Mouse (Mus musculus) kidney, adult 2 months (tissue): ENCODE data around the gene Gm28044. TPM values are rescaled to one million over a fixed set of nuclear protein-coding genes. Genes with fewer than 3 reads are reported as not detected.
"Not testable (repeated sequence)": the region's sequence is repeated elsewhere in the genome, so short reads cannot be mapped to it uniquely, and the experiment has no call there.

ENCODE experiments used
- DNase-seq: peaks from one replicate; pipeline ENCODE4 v3.0.0; 2021
- H3K27ac ChIP-seq: fragments of 200-500 bp; 2 replicates; pipeline ENCODE4 v1.5.1; 2012; ENCODE audit warnings: low read depth, low read length, control low read depth, inconsistent platforms; ENCODE audit not compliant: insufficient read depth
- H3K27me3 ChIP-seq: fragments of 200-500 bp; replicated peaks from 2 replicates; pipeline ENCODE4 v1.6.1; 2012; ENCODE audit warnings: mild to moderate bottlenecking, moderate library complexity, low read length, inconsistent platforms; ENCODE audit not compliant: control insufficient read depth, insufficient read depth
- H3K36me3 ChIP-seq: fragments of 200-500 bp; 2 replicates; pipeline ENCODE4 v1.6.1; 2012; ENCODE audit warnings: mild to moderate bottlenecking, moderate library complexity, low read length, inconsistent platforms; ENCODE audit not compliant: control insufficient read depth, insufficient read depth
- H3K4me1 ChIP-seq: fragments of 200-500 bp; 2 replicates; pipeline ENCODE4 v1.6.1; 2011; ENCODE audit warnings: low read length; ENCODE audit not compliant: control insufficient read depth, insufficient read depth
- H3K4me3 ChIP-seq: fragments of 200-500 bp; 2 replicates; pipeline ENCODE4 v1.5.1; 2011; ENCODE audit warnings: mild to moderate bottlenecking, low read depth, low read length, control low read depth; ENCODE audit not compliant: insufficient read depth
- CTCF ChIP-seq: fragments of 200-500 bp; conservative IDR thresholded peaks from 2 replicates; pipeline ENCODE4 v1.5.1; 2011; ENCODE audit warnings: low read depth, mild to moderate bottlenecking, control low read depth, low read length, moderate library complexity, mixed read lengths; ENCODE audit not compliant: insufficient read depth, insufficient read length
- POLR2A ChIP-seq: fragments of 200-500 bp; IDR thresholded peaks from one replicate; pipeline ENCODE4 v1.6.1; 2011; ENCODE audit warnings: low read depth, low read length, control low read depth
- WGBS: fragments of 180-500 bp; shearing (Covaris S2); methylation state at CpG from one replicate; pipeline ENCODE4 v1.1.7; 2018; 5-methylcytosine and 5-hydroxymethylcytosine counted together
- polyA plus RNA-seq: library from polyadenylated mRNA; depleted of rRNA; stranded (reverse); fragments of >200 nt; gene quantifications from 2 replicates; pipeline ENCODE4 v1.2.3, GENCODE M21; 2012; rRNA removed

Gm28044 gene
- polyA plus RNA-seq, 1 experiment = 0.20 TPM

DNA sequence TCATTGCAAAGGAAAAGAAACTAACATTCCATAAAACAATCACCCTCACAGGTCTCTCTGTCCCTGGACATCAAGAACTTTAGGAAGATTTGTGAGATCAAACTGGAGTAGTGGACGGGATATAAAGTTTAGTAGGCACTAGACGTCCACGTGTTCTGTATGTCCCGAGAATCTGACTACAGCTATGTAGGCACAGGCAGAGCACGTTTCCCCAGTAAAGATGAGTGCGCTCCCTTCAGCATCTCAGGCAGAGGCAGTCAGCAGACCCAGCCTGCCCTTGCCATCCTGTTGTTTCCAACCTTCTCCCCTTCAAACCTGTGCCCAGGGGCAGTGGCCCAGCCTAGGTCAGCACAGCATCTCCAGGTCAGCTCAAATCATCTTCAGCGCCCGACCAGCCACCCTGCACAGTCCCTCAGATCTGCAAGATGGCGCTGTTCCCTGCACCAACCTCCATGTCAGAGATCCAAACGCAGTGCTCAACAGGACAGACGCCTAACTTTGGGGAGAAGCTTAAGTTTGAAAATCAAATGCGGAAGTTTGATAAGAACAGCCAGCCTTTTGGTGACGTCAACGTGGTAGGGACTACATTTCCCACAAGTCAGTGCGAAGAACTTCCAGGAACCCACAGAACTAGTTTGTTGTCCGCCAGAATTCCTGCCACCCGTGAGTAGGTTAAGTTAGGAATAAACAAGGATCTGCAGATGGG, 28.2 kb downstream of the Gm28044 start, which contains the start of gene Zfp595:
Zfp595 (minus strand) TSS at position 552 of the 706 bp plus-strand sequence.
- peak within 1 kb of the TSS; percentile 60 for H3K4me3 ChIP-seq
- 0 out of 2 replicates have a peak within 1 kb of the TSS, but pooled peaks have one; percentile 28 for H3K27ac ChIP-seq
- H3K27me3 ChIP-seq = no peaks in the 10 kb centered on the region
- WGBS = 6% methylated on average over 17 of the region's 17 CpGs
- TF ChIP-seq POLR2A (no peak), CTCF (peak; percentile 56)
- no peaks in the 10 kb centered on the region for H3K36me3 ChIP-seq
- peak; percentile 95 for DNase-seq
- H3K4me1 ChIP-seq = no peaks in the 10 kb centered on the region

DNA sequence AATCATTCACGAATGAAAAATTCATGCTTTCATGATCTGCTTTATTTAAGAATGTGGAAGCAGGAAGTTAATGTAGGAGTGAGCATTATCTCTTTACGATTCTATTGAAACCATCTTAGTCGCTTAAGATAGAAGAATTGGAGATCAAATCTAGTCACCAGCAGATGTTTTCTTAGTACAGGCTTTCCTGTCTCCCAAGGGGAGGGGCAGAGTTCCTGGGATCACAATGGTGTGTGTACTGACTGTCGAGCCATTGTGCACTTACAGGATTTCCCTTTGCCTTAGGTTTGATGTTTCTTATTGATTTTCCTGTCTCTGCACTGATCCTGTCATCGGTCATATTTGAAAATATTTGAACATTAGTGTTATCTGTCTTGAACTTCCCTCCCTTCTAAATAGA, 53.6 kb downstream of the Gm28044 start:
- 24% methylated on average over 5 of the region's 5 CpGs for WGBS
- Histone ChIP-seq H3K4me3 (peak overlapping the region; percentile 81; the same call in 1 of the 2 replicates), H3K36me3 (no peaks in the 10 kb centered on the region), H3K27me3 (no peaks in the 10 kb centered on the region), H3K27ac (no peak overlapping the region), H3K4me1 (no peaks in the 10 kb centered on the region; the same call in 1 of the 2 replicates)
- no peak for DNase-seq
- no peak for TF ChIP-seq POLR2A
- no peak for TF ChIP-seq CTCF

- Histone ChIP-seq H3K36me3 (no peaks in the 10 kb centered on the region), H3K4me3 (peak within 1 kb of the TSS; percentile 81), H3K27ac (peak within 1 kb of the TSS; percentile 84), H3K4me1 (no peaks in the 10 kb centered on the region; the same call in 1 of the 2 replicates), H3K27me3 (no peaks in the 10 kb centered on the region)
- DNase-seq = peak; percentile 95
- TF ChIP-seq POLR2A = no peak
- no peak for TF ChIP-seq CTCF
- WGBS = 4% methylated on average over 16 of the region's 16 CpGs
These were observed 54.3 kb downstream of the Gm28044 start, which contains the start of gene Zfp457 for GRCm38 (mm10) chr13:67305822-67306672. Gene Zfp457 (minus strand): TSS chr13:67306485.

- no peak within 1 kb of the TSS for H3K27ac ChIP-seq
- DNase-seq = peak; percentile 31
- TF ChIP-seq POLR2A = no peak
- no peak for TF ChIP-seq CTCF
- no peaks in the 10 kb centered on the region for H3K4me1 ChIP-seq
- no peaks in the 10 kb centered on the region for H3K36me3 ChIP-seq
- 0 out of 2 replicates have a peak within 1 kb of the TSS, but pooled peaks have one; percentile 10 for H3K4me3 ChIP-seq
- no peaks in the 10 kb centered on the region for H3K27me3 ChIP-seq
- WGBS = 43% methylated on average over 7 of the region's 7 CpGs
These were observed 82.0 kb downstream of the Gm28044 start, which contains the start of gene Zfp458 for GRCm38 (mm10) chr13:67278314-67278713. Gene Zfp458 (minus strand): TSS chr13:67278466.

- not testable (repeated sequence) for H3K27me3 ChIP-seq, H3K4me1 ChIP-seq, DNase-seq, H3K36me3 ChIP-seq
- WGBS = 32% methylated on average over 9 of the region's 9 CpGs
- Histone ChIP-seq H3K27ac (peak overlapping the region; percentile 15; the same call in 1 of the 2 replicates), H3K4me3 (peak overlapping the region; percentile 99)
These were observed 90.8 kb downstream of the Gm28044 start for GRCm38 (mm10) chr13:67269383-67270065.

GRCm38 (mm10) chr13:67268568-67269369, 91.6 kb downstream of the Gm28044 start:
- H3K27ac ChIP-seq = peak overlapping the region; percentile 81; the same call in 1 of the 2 replicates
- 5% methylated on average over 18 of the region's 18 CpGs for WGBS
- H3K27me3 ChIP-seq = no peaks in the 10 kb centered on the region
- peak; percentile 92 for DNase-seq
- no peak for TF ChIP-seq CTCF
- TF ChIP-seq POLR2A = no peak
- peak overlapping the region; percentile 99 for H3K4me3 ChIP-seq
- H3K4me1 ChIP-seq = no peaks in the 10 kb centered on the region
- no peaks in the 10 kb centered on the region for H3K36me3 ChIP-seq

Other genes starting within 250 kb of the Gm28044 start
- gene Rslcan18, start 244.3 kb downstream of the Gm28044 start, polyA plus RNA-seq = 0.31 and 0.53 TPM in 2 replicates
- gene Zfp759, start 238.9 kb downstream of the Gm28044 start, polyA plus RNA-seq = 0.31 and 0.39 TPM in 2 replicates
- 2.4 and 3.0 TPM in 2 replicates for gene Rsl1, start 187.4 kb downstream of the Gm28044 start, polyA plus RNA-seq
- 0.12 and 0.36 TPM in 2 replicates for gene Zfp455, start 166.0 kb downstream of the Gm28044 start, polyA plus RNA-seq
- 0.53 and 0.61 TPM in 2 replicates for gene Zfp458, start 82.1 kb downstream of the Gm28044 start, polyA plus RNA-seq
- gene Zfp457, start 54.1 kb downstream of the Gm28044 start, polyA plus RNA-seq = 2.0 and 2.1 TPM in 2 replicates
- 0.65 and 0.78 TPM in 2 replicates for gene Zfp595, start 28.0 kb downstream of the Gm28044 start, polyA plus RNA-seq
- gene Zfp953, start 69 bp upstream of the Gm28044 start, polyA plus RNA-seq = 0.23 and 0.47 TPM in 2 replicates
- gene Gm28041, start 15.2 kb upstream of the Gm28044 start, polyA plus RNA-seq = 0.25 TPM in 1 of 2 replicates, not detected in the other
- 0.15 and 0.31 TPM in 2 replicates for gene Zfp456, start 15.3 kb upstream of the Gm28044 start, polyA plus RNA-seq
- gene Zfp429, start 39.3 kb upstream of the Gm28044 start, polyA plus RNA-seq = 1.8 and 3.4 TPM in 2 replicates
- gene Zfp459, start 60.9 kb upstream of the Gm28044 start, polyA plus RNA-seq = 0.24 and 0.44 TPM in 2 replicates
- 2.0 and 2.8 TPM in 2 replicates for gene Zfp874a, start 91.1 kb upstream of the Gm28044 start, polyA plus RNA-seq
- 3.5 TPM in 2 replicates for gene Zfp874b, start 123.7 kb upstream of the Gm28044 start, polyA plus RNA-seq
- gene Zfp58, start 140.0 kb upstream of the Gm28044 start, polyA plus RNA-seq = 0.88 and 1.3 TPM in 2 replicates
- gene Gm26965, start 165.6 kb upstream of the Gm28044 start, polyA plus RNA-seq = not detected in 2 replicates
- 28.0 and 30.8 TPM in 2 replicates for gene Zfp87, start 165.6 kb upstream of the Gm28044 start, polyA plus RNA-seq
- 2.2 and 3.3 TPM in 2 replicates for gene Zfp748, start 193.3 kb upstream of the Gm28044 start, polyA plus RNA-seq
- 0.49 and 0.86 TPM in 2 replicates for gene Zfp729b, start 249.2 kb upstream of the Gm28044 start, polyA plus RNA-seq